Mouse (Mus musculus): Measurements from ENCODE around the gene Mymx. TPM values are rescaled to one million over a fixed set of nuclear protein-coding genes. Genes with fewer than 3 reads are reported as not detected.
"Not testable (repeated sequence)": the region's sequence is repeated elsewhere in the genome, so short reads cannot be mapped to it uniquely, and the experiment has no call there.

The Mymx gene
- polyA plus RNA-seq, 1 experiment from 2014 or later, result not detected

DNA sequence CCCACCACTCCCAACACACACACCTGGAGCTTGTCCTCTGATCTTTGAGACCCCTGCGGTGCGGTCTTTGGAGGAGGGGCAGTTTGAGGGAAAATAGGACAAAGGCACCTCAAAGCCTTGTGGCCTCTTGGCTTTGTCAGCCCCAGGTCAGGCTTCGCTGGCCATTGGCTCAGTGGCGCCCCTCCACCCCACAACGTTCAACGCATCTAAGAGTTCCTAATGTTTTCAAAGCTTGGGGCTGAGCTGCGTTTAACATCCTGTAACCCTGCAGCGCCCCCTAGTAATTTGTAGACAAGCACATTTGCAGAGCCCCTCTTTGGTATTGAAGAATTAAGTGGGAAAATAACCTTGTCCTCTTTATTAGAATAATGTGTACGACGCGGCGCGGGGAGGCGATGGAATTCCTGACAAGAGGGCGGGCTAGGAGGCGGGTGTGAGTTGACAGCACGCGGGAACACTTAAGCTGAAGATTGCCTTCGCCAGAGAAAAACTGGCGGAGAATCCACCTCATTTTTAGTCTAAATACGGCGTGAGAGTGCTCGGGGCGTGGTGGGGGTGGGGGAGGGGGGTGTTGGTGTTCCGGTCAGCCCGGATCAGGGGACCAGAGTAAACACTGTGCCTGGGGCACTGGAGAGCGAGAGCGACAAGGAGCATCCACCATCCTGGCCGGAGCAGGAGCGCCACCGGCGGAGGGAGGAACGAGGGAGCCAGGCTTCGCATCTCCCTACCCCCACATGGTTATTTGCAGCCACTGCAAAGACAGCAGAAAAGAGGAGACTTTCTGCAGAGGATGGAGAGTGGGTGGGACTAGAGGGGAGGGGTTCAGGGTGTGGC, 28.2 kb upstream of the Mymx start:
- Histone ChIP-seq H3K4me1 (ENCODE audit: control insufficient read depth, insufficient read depth, low read length) (0 out of 2 replicates have a peak, but pooled peaks cover 4% of the 10 kb centered on the region), H3K4me3 (ENCODE audit: low read depth, low read length) (peak overlapping the region; percentile 30), H3K36me3 (ENCODE audit: control insufficient read depth, insufficient read depth, low read length) (no peaks in the 10 kb centered on the region), H3K9me3 (ENCODE audit: control insufficient read depth, low read length) (no peaks in the 10 kb centered on the region), H3K27me3 (ENCODE audit: control insufficient read depth, insufficient read depth, low read length) (no peaks in the 10 kb centered on the region), H3K9ac (ENCODE audit: low read length) (peak overlapping the region; percentile 58), H3K27ac (ENCODE audit: low read depth, low read length) (no peak overlapping the region), H3K4me2 (peak overlapping the region; percentile 55)
- ATAC-seq (ENCODE audit: low FRiP score) (peak; percentile 84), DNase-seq (ENCODE audit: low spot score, missing footprints) (peak; percentile 96)
- 2% methylated on average over 34 of the region's 34 CpGs for WGBS

DNA sequence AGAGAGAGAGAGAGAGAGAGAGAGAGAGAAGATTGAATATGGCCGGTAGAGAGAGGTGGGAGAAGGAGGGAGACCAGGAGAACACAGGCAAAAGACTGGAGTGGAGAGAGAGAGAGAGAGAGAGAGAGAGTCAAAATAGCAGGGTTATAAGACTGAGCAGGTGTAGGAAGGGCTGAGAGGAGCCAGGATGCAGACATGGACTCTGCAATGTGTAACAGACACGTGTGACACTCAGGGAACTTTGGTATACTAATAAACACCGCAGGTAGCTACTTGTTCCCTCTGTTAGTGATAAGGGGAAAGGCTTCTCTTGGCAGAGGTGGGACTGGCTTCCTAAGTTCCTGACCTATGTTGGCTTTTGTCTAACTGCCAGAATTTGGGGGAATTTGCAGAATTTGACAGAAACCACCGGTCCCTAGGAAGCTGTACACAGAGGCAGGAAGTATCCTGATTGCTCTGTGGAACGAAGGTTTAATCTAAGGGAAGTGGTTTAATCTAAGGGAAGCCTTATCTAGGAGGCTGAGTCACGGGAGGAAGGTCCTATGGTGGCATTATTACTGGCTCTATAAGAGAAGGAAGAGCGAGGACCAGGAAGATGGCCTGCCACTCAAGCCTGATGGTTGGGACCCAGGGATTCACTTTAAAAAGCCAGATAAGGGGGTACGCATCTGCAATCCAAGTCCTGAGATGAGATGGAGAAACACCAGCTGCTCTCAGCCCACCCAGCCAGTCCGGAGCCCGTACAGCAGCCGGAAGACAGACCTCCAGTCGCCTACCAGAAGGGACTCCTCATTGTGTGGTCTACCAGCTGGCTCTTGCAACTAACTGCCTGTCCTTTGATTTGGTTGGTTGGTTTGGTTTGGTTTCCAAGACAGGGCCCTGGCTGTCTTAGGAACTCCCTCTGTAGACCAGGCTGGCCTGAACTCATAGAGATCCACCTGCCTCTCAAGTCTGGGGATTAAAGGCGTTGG, 27.3 kb upstream of the Mymx start:
- Histone ChIP-seq H3K4me3 (ENCODE audit: low read depth, low read length) (no peak overlapping the region), H3K4me1 (ENCODE audit: control insufficient read depth, insufficient read depth, low read length) (0 out of 2 replicates have a peak, but pooled peaks cover 4% of the 10 kb centered on the region), H3K27ac (ENCODE audit: low read depth, low read length) (no peak overlapping the region), H3K4me2 (peak overlapping the region; percentile 55), H3K27me3 (ENCODE audit: control insufficient read depth, insufficient read depth, low read length) (no peaks in the 10 kb centered on the region), H3K9ac (ENCODE audit: low read length) (no peak overlapping the region), H3K9me3 (ENCODE audit: control insufficient read depth, low read length) (no peaks in the 10 kb centered on the region), H3K36me3 (ENCODE audit: control insufficient read depth, insufficient read depth, low read length) (no peaks in the 10 kb centered on the region)
- WGBS, result 68% methylated on average over 13 of the region's 13 CpGs
- ATAC-seq (ENCODE audit: low FRiP score), result peak; percentile 13; the same call in 1 of the 2 replicates
- peak; percentile 85 for DNase-seq (ENCODE audit: low spot score, missing footprints)

DNA sequence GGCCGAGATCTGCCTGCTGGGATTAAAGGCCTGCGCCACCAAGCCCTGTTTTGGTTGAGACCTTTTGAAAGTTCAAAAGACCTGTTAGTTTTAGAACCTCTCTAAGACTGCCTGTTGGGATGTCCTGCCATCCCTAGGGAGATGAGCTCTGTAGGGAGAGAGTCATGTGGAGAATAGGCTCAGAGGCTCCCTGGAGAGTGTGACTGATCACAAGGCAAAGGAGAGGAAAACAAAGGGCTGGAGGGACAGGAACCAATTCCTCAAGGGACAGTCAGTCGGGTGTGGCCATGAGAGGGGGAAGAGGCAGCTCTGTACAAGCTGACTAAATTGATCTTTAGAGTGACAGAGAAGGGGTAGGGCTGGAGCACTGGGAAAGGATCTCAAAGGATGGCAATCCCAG, 26.3 kb upstream of the Mymx start:
- Histone ChIP-seq H3K9me3 (ENCODE audit: control insufficient read depth, low read length) (no peaks in the 10 kb centered on the region), H3K4me3 (ENCODE audit: low read depth, low read length) (no peak overlapping the region), H3K9ac (ENCODE audit: low read length) (no peak overlapping the region), H3K4me2 (no peak overlapping the region), H3K4me1 (ENCODE audit: control insufficient read depth, insufficient read depth, low read length) (0 out of 2 replicates have a peak, but pooled peaks cover 4% of the 10 kb centered on the region), H3K27ac (ENCODE audit: low read depth, low read length) (no peak overlapping the region), H3K36me3 (ENCODE audit: control insufficient read depth, insufficient read depth, low read length) (no peaks in the 10 kb centered on the region), H3K27me3 (ENCODE audit: control insufficient read depth, insufficient read depth, low read length) (no peaks in the 10 kb centered on the region)
- ATAC-seq (ENCODE audit: low FRiP score), result no peak
- 17% methylated on average over 3 of the region's 3 CpGs for WGBS
- DNase-seq (ENCODE audit: low spot score, missing footprints), result no peak

DNA sequence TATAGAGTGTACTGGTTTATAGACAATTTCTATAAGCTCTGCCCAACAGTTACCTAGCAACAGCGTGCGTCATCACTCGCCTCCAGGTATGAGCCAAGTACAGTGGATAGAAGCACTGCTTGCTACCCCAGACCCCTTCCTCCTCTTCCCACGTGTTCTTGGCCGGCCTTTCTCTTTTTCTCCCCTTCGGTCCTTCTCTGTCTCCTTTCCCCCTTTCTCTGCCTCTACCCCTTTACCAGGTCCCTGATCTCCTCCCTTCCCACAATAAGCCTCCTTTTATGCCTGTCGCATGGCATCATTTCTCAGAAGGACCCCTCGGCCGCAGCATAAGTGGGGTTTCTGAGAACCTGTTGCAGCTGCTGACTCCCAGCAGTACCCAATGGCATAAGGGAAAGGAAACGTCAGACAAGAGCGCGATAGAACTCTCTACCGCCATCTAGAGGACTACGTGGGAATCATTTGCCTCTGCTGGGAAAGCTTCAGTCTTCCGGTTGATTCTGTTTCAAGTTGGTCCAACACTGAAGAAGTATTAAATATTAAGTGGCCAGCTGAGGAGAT, 24.8 kb upstream of the Mymx start:
- Histone ChIP-seq H3K27ac (ENCODE audit: low read depth, low read length) (no peak overlapping the region), H3K27me3 (ENCODE audit: control insufficient read depth, insufficient read depth, low read length) (no peaks in the 10 kb centered on the region), H3K9ac (ENCODE audit: low read length) (no peak overlapping the region; the same call in 1 of the 2 replicates), H3K9me3 (ENCODE audit: control insufficient read depth, low read length) (no peaks in the 10 kb centered on the region), H3K36me3 (ENCODE audit: control insufficient read depth, insufficient read depth, low read length) (no peaks in the 10 kb centered on the region), H3K4me3 (ENCODE audit: low read depth, low read length) (no peak overlapping the region), H3K4me1 (ENCODE audit: control insufficient read depth, insufficient read depth, low read length) (0 out of 2 replicates have a peak, but pooled peaks cover 4% of the 10 kb centered on the region), H3K4me2 (no peak overlapping the region; the same call in 1 of the 2 replicates)
- ATAC-seq (ENCODE audit: low FRiP score) (peak; percentile 45), DNase-seq (ENCODE audit: low spot score, missing footprints) (peak; percentile 98)
- 26% methylated on average over 15 of the region's 15 CpGs for WGBS

DNA sequence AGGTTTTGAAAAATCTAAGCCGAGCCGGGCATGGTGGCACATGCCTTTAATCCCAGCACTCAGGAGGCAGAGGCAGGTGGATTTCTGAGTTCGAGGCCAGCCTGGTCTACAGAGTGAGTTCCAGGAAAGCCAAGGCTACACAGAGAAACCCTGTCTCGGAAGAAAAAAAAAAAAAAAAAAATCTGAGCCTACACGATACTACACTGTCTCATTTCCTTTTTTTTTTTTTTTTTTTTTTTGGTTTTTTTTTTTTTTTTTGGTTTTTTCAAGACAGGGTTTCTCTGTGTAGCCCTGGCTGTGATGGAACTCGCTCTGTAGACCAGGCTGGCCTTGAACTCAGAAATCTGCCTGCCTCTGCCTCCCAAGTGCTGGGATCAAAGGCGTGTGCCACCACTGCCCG, 21.5 kb upstream of the Mymx start:
- H3K4me2 ChIP-seq; H3K27me3 ChIP-seq (ENCODE audit: control insufficient read depth, insufficient read depth, low read length); ATAC-seq (ENCODE audit: low FRiP score); H3K9me3 ChIP-seq (ENCODE audit: control insufficient read depth, low read length); H3K27ac ChIP-seq (ENCODE audit: low read depth, low read length); DNase-seq (ENCODE audit: low spot score, missing footprints); H3K4me1 ChIP-seq (ENCODE audit: control insufficient read depth, insufficient read depth, low read length); H3K9ac ChIP-seq (ENCODE audit: low read length); H3K36me3 ChIP-seq (ENCODE audit: control insufficient read depth, insufficient read depth, low read length); H3K4me3 ChIP-seq (ENCODE audit: low read depth, low read length): not testable (repeated sequence)
- 92% methylated on average over 8 of the region's 8 CpGs for WGBS

DNA sequence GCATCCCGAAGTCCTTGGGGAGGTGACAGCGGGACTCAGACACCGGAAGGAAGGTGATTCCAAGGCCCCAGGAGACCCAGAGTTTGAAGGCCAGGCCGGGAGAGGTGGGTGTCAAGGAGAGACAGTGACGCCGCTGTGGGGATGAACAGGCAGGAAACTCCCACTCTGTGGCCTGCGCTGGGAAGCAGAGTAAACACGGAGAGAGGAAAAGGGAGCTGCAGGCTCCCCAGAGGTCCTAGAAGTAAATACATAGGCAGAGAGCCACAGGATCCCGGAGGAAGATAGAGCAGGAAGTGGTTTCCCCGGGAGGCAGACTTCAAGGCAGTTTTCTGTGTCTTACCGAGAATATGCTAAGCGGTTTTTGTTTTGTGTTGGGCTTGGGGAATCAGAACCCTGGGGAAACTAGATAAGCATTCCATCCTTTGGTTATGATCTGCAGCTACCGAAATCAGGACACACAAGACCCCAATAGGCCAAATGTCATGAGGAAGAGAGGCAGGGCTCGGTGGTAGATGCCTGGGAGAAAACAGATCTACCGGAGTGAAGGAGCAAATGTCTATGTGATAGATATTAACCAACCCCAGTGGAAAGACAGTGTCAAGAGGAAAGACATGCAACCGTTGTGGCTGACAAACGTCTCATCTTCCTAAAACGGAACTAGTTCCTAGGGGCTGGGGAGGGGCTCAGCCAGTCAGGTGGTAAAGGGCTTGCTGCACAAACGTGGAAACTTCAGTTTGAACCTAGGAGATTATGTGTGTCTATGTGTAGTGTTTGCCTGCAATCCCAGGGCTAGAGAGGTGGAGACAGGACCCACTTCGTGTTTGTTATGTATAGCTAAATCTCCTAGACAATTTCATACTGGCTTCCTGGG, 17.7 kb upstream of the Mymx start:
- no peaks in the 10 kb centered on the region for H3K27me3 ChIP-seq (ENCODE audit: control insufficient read depth, insufficient read depth, low read length)
- 33% methylated on average over 20 of the region's 20 CpGs for WGBS
- H3K4me2 ChIP-seq, result peak overlapping the region; percentile 22
- no peak for ATAC-seq (ENCODE audit: low FRiP score)
- peak overlapping the region; percentile 44; the same call in 1 of the 2 replicates for H3K9ac ChIP-seq (ENCODE audit: low read length)
- H3K27ac ChIP-seq (ENCODE audit: low read depth, low read length), result no peak overlapping the region
- H3K9me3 ChIP-seq (ENCODE audit: control insufficient read depth, low read length), result no peaks in the 10 kb centered on the region
- H3K4me1 ChIP-seq (ENCODE audit: control insufficient read depth, insufficient read depth, low read length), result 0 out of 2 replicates have a peak, but pooled peaks cover 4% of the 10 kb centered on the region
- H3K36me3 ChIP-seq (ENCODE audit: control insufficient read depth, insufficient read depth, low read length), result no peaks in the 10 kb centered on the region
- peak; percentile 86 for DNase-seq (ENCODE audit: low spot score, missing footprints)
- H3K4me3 ChIP-seq (ENCODE audit: low read depth, low read length), result 0 out of 2 replicates have a peak overlapping the region, but pooled peaks have one; percentile 1

DNA sequence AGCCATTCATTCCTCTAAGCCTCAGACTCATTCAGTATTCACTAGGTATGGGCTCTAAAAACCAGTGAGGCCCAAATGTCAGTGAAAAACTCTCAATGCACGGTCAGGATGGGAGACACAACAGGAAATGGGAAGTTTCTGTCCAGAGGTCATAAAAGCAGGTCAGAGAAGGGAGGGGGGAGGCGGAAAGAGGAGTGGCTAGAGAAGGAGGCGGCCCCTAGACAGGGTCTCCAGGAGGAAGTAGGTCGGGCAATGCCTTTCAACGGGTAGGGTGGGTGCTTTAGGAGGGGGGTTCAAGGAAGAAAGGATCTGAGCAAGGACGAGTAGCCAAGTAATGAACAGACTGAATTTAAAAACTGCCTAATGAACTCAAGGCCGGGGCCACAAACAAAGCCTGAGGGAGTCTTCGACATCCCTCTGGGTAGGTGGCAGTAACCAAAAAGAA, 17.1 kb upstream of the Mymx start:
- no peaks in the 10 kb centered on the region for H3K36me3 ChIP-seq (ENCODE audit: control insufficient read depth, insufficient read depth, low read length)
- 0 out of 2 replicates have a peak, but pooled peaks cover 4% of the 10 kb centered on the region for H3K4me1 ChIP-seq (ENCODE audit: control insufficient read depth, insufficient read depth, low read length)
- no peaks in the 10 kb centered on the region for H3K9me3 ChIP-seq (ENCODE audit: control insufficient read depth, low read length)
- no peak overlapping the region for H3K4me3 ChIP-seq (ENCODE audit: low read depth, low read length)
- ATAC-seq (ENCODE audit: low FRiP score) (peak; percentile 30; the same call in 1 of the 2 replicates), DNase-seq (ENCODE audit: low spot score, missing footprints) (peak; percentile 91)
- WGBS, result 15% methylated on average over 8 of the region's 8 CpGs
- peak overlapping the region; percentile 22 for H3K4me2 ChIP-seq
- H3K27me3 ChIP-seq (ENCODE audit: control insufficient read depth, insufficient read depth, low read length), result no peaks in the 10 kb centered on the region
- H3K27ac ChIP-seq (ENCODE audit: low read depth, low read length), result no peak overlapping the region
- H3K9ac ChIP-seq (ENCODE audit: low read length), result peak overlapping the region; percentile 44; the same call in 1 of the 2 replicates

DNA sequence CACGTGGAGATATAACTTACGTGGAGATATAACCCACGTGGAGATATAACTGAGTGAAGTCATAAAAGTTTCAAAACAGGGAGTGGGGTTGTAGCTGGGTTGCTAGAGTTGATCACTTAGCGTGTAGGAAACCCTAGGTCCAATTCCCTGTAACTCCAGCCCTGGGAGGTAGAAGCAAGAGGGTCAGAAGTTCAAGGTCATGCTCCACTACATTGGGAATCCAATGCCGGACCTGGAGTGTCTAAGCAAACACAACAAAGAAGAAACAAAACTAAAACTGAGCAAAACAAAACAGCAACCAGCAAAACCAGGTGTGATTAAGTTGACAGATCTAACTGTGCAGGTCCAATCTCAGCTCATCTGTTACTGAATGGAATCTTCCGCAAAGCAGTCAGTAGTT, 15.8 kb upstream of the Mymx start:
- no peaks in the 10 kb centered on the region for H3K36me3 ChIP-seq (ENCODE audit: control insufficient read depth, insufficient read depth, low read length)
- H3K27ac ChIP-seq (ENCODE audit: low read depth, low read length), result no peak overlapping the region
- no peaks in the 10 kb centered on the region for H3K9me3 ChIP-seq (ENCODE audit: control insufficient read depth, low read length)
- no peak overlapping the region for H3K4me3 ChIP-seq (ENCODE audit: low read depth, low read length)
- H3K4me1 ChIP-seq (ENCODE audit: control insufficient read depth, insufficient read depth, low read length), result 0 out of 2 replicates have a peak, but pooled peaks cover 4% of the 10 kb centered on the region
- 89% methylated on average over 6 of the region's 6 CpGs for WGBS
- no peaks in the 10 kb centered on the region for H3K27me3 ChIP-seq (ENCODE audit: control insufficient read depth, insufficient read depth, low read length)
- no peak overlapping the region for H3K4me2 ChIP-seq
- no peak overlapping the region for H3K9ac ChIP-seq (ENCODE audit: low read length)
- DNase-seq (ENCODE audit: low spot score, missing footprints), result no peak
- no peak for ATAC-seq (ENCODE audit: low FRiP score)
